Mouse (Mus musculus): Measurements from ENCODE around the gene St7. TPM values are rescaled to one million over a fixed set of nuclear protein-coding genes. Genes with fewer than 3 reads are reported as not detected.

St7 gene
- total RNA-seq, 2 experiments from 2014 or later: 38.9 to 50.3 TPM

GRCm38 (mm10) chr6:17876023-17876613 lies 183.4 kb downstream of the St7 start:
- no peak for DNase-seq (ENCODE audit: extremely low spot score in 1 of 2, low spot score in 1 of 2)

- DNase-seq (ENCODE audit: extremely low spot score in 1 of 2, low spot score in 1 of 2): no peak
Observed at GRCm38 (mm10) chr6:17876670-17877179, 184.0 kb downstream of the St7 start.

- no peak for DNase-seq (ENCODE audit: extremely low spot score in 1 of 2, low spot score in 1 of 2)
Observed at GRCm38 (mm10) chr6:17882943-17883342, 190.2 kb downstream of the St7 start.

DNA sequence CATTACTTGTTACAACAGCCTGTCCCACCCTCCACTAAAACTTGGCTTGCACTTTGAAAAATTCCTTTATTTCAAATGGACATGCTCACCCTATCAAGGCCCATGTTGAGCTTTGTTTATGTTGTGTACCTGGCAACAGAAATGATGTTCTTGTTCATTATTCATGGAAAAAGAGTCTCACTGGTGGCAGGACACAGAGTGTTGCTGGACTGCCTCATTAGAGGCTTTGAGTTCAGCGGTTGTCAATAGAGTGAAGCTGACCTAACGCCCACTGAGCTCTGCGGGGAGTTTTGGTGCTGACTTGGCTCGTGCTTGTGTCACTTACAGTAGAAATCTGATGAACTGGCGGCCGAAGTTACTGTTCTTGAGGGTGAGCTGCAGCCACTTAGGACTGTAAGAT lies 195.0 kb downstream of the St7 start:
- DNase-seq (ENCODE audit: extremely low spot score in 1 of 2, low spot score in 1 of 2): no peak

GRCm38 (mm10) chr6:17895562-17895961 lies 202.8 kb downstream of the St7 start:
- no peak for DNase-seq (ENCODE audit: extremely low spot score in 1 of 2, low spot score in 1 of 2)

DNA sequence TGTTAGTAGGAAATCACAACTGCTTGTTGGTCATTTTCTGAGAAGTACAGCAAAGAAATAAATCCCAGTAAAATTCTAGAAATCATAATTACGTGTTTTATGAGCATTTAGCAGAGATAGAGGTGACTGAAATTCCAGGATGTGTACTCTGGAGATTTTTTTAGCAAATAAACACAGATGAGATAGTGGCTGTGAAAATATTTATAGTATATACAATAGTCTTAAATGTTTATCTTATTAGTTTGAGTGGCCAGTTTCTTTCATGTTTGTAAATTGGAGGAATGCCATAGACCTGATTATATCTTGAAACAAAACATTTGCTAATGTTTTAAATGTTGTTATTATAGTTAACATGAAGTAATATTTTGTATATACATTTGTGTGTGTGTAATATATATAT lies 205.8 kb downstream of the St7 start:
- no peak for DNase-seq (ENCODE audit: extremely low spot score in 1 of 2, low spot score in 1 of 2)

DNA sequence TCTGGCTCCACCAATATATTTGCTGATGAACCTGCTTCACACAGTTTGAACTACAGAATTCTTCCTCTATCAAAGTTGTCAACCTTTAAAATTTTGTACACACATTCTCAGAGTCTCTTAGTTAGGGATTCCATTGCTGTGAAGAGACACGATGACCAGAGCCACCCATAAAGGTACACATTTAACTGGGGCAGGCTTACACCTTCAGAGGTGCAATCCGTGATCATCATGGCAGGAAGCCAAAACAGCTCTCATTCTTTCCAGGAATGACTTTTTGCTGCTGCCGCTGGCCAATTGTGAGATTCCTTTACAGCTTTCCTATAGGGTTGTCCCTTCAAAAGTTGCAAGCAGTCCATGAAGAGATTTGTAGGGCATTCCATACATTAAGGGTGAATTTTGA lies 210.6 kb downstream of the St7 start:
- no peak for DNase-seq (ENCODE audit: extremely low spot score in 1 of 2, low spot score in 1 of 2)

- no peak for DNase-seq (ENCODE audit: extremely low spot score in 1 of 2, low spot score in 1 of 2)
Observed at GRCm38 (mm10) chr6:17905776-17906175, 213.0 kb downstream of the St7 start.

DNA sequence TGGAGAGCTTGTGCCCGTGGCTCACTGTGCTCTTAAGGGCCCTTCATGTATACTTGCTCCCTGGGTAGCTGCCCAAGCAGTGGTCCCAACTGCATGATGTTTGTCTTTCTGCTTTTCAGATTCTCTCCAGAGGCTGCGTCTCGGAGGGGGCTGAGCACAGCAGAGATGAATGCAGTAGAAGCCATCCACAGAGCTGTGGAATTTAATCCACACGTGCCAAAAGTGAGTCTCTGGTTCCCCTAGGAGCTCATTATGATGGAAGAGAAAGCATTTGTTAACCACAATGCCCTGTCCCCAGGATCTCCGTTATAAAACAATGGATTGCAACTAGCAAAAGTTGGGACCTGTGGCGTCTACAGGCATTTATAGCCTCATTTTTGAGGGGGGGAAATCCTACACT lies 213.6 kb downstream of the St7 start:
- DNase-seq (ENCODE audit: extremely low spot score in 1 of 2, low spot score in 1 of 2): no peak

- no peak for DNase-seq (ENCODE audit: extremely low spot score in 1 of 2, low spot score in 1 of 2)
Observed at GRCm38 (mm10) chr6:17912312-17912711, 219.6 kb downstream of the St7 start.

DNA sequence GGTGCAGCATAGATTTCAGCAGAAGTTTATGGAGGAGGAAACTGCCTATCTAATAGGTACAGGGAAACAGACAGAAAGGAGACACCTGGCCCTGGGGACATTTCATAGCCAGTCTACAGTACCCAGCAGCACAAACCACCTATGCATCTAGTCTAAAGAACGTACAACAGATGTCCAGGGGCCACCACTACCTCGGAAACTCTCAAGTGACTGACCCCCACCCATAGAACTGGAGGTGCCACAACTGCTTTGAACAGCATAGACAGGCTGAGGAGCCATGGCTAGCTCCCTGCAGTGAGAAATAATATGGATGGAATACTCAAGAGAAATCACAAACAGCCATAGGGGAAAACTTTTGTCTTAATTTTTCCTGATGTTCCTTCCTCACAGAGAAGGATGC lies 220.1 kb downstream of the St7 start:
- DNase-seq (ENCODE audit: extremely low spot score in 1 of 2, low spot score in 1 of 2): no peak

- DNase-seq (ENCODE audit: extremely low spot score in 1 of 2, low spot score in 1 of 2): no peak
Observed at GRCm38 (mm10) chr6:17913315-17913714, 220.6 kb downstream of the St7 start.

DNA sequence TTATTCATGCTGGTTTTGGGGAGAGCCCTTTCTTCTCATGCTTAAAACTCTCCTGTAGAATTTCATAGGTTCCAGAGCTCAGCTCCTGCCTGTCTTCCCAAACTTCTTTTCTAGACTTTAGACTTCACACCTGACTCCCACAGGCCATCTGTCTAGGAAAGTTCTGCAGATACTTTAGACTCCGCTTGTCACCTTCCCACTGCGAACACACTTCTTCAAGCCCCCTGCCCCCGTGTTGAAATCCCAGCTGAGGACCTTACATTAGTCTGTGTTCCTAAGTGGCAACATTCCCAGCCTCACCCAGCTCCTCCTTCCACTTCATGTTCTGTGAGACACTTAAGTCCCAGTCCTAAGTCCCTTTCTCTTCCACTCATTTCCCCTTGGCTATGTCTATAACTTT lies 221.6 kb downstream of the St7 start:
- DNase-seq (ENCODE audit: extremely low spot score in 1 of 2, low spot score in 1 of 2): no peak

GRCm38 (mm10) chr6:17917233-17917632 lies 224.5 kb downstream of the St7 start:
- no peak for DNase-seq (ENCODE audit: extremely low spot score in 1 of 2, low spot score in 1 of 2)

- peak in 1 of 2 experiments; percentile 3 for DNase-seq (ENCODE audit: extremely low spot score in 1 of 2, low spot score in 1 of 2)
Observed at GRCm38 (mm10) chr6:17922180-17922579, 229.4 kb downstream of the St7 start.

DNA sequence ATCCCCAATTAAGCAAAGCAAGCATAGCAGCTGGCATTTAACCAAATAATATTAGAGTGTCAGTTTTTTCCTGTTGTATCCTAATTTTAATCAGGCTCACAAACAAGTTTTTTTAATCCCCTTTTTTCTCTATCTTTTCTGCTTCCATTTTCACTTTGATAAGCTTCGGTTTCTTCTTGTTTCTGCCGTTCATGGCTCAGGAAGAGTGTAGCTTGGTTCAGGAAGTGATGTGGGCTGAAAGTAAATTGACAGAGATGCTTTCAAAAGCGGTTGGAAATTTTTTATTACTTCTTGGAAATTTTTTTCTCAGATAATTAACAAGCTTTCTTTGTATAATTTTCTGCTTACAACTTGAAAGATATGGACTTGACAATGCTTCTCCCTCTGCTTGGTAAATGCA lies 230.2 kb downstream of the St7 start:
- DNase-seq (ENCODE audit: extremely low spot score in 1 of 2, low spot score in 1 of 2): no peak

GRCm38 (mm10) chr6:17923370-17923769 lies 230.6 kb downstream of the St7 start:
- DNase-seq (ENCODE audit: extremely low spot score in 1 of 2, low spot score in 1 of 2): no peak

DNA sequence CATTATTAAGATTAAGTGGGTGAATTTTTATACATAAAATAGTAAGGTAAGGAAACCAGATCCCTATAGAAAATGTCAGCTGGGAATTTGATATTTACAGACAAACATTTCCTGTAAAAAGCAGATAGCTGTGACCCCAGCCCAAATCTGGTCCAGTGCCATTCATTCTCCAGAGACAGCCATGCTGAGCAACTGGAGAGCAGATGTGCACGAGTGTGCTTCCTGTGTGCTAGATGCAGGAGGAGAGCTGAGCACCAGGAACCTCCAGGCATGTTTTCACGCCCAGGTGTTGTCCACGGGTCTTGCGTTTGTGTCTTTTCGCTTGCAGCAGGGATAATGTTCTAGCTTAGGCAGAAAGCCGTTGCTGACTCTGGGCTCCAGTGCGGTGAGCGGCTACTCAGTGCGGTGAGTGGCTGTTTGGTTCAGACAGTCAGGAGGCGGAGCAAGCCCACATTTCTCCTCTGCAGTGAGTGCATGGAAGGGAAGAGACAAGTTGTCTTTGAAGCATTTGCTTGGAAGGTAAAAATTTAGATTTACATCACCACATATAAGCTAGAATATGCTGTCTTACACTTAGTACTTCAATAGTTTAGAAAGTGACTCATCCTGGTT lies 231.3 kb downstream of the St7 start:
- DNase-seq (ENCODE audit: extremely low spot score in 1 of 2, low spot score in 1 of 2): no peak

DNA sequence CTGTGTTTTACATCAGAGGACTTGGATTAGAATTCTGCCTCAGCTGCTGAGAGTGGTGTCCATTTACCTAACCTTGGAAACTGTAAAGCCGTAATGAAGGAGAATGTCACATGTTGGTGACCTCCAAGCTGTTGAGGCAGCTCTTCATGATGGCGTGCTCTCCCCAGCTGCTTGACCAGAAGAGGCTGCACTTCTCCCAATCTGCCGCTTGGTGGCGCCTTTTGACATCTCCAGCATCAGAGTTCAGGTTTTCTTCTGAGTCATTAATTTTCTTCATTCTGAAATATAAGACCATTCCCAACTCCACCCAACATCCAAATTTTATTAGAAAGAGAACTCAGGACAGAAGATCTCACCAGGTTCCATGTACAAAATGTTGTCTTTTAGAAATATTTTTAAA lies 232.5 kb downstream of the St7 start:
- no peak for DNase-seq (ENCODE audit: extremely low spot score in 1 of 2, low spot score in 1 of 2)

DNA sequence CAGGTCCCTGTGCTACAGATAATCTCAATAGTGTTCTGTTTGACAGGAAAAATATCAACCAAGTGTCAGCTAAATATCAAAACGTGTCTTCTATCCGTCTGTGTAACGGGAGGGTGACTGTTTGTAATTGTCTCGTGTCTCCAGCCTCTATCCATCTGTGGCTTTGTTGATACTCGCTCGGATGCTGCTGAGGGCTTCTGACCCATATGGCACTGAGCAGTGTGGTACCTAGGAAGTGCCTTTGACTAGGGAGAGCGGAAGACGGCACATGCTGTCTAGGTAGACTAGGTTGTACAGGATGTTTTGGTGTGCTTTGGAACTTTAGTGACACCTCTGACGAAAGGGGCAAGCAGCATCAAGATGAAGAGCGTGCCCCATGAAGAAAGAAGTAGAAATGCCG lies 235.0 kb downstream of the St7 start:
- DNase-seq (ENCODE audit: extremely low spot score in 1 of 2, low spot score in 1 of 2): no peak

GRCm38 (mm10) chr6:17931187-17931586 lies 238.5 kb downstream of the St7 start:
- DNase-seq (ENCODE audit: extremely low spot score in 1 of 2, low spot score in 1 of 2): no peak

DNA sequence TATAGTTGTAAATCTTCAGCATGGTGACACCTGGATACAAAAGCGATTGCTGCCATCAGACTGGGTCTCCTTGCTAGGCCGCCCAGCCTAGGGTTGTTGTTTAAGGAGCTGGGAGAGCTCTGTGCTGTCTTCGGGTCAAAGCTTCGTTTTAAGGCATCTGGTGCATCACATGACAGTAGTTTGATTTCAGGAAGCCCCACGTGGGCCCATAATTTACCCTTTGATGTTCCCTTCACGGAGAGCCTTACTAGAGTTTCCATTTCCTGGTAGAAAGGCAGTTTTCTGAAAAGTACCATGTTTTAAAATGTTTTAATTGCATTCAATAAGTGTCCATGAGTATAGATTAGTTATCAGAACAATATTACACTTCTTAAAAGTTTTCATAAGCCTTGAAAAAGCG lies 239.1 kb downstream of the St7 start:
- DNase-seq (ENCODE audit: extremely low spot score in 1 of 2, low spot score in 1 of 2): no peak
